Mouse (Mus musculus): ENCODE measurements around the gene Smok2a.
"Not testable (repeated sequence)": the region's sequence is repeated elsewhere in the genome, so short reads cannot be mapped to it uniquely, and the experiment has no call there.

- not testable (repeated sequence) for TF ChIP-seq CTCF, POLR2A (IDR thresholded peaks at IDR 0.05; ENCODE audit: extremely low read depth, insufficient read depth, low read length)
Measured at GRCm38 (mm10) chr17:13198812-13199211, 22.2 kb upstream of the Smok2a start.

Data from cortical plate, adult 2 months (tissue).